Mouse (Mus musculus) cortical plate, adult 2 months (tissue): ENCODE results near the gene Frrs1l. TPM values are rescaled to one million over a fixed set of nuclear protein-coding genes. Genes with fewer than 3 reads are reported as not detected.

ENCODE experiments used
- H3K27ac ChIP-seq: fragments of 200-500 bp; 2 replicates; pipeline ENCODE4 v1.5.1; 2012; ENCODE audit warnings: low read length, control low read depth, inconsistent platforms; ENCODE audit not compliant: insufficient read depth
- H3K4me1 ChIP-seq: fragments of 200-500 bp; 2 replicates; pipeline ENCODE4 v1.6.1; 2011; ENCODE audit warnings: low read length; ENCODE audit not compliant: control insufficient read depth, insufficient read depth
- H3K4me3 ChIP-seq: fragments of 200-500 bp; 2 replicates; pipeline ENCODE4 v1.5.1; 2011; ENCODE audit warnings: mild to moderate bottlenecking, low read length, control low read depth; ENCODE audit not compliant: insufficient read depth
- CTCF ChIP-seq: fragments of 200-500 bp; IDR thresholded peaks from 2 replicates; pipeline ENCODE4 v1.5.1; 2011; ENCODE audit warnings: mild to moderate bottlenecking, control low read depth, low read length; ENCODE audit not compliant: insufficient read depth; ENCODE audit errors: extremely low read depth
- POLR2A ChIP-seq: fragments of 200-500 bp; IDR thresholded peaks from 2 replicates; pipeline ENCODE4 v1.6.1; 2011; ENCODE audit warnings: mild to moderate bottlenecking, low read length, control low read depth; ENCODE audit not compliant: insufficient read depth; ENCODE audit errors: extremely low read depth
- polyA plus RNA-seq: library from polyadenylated mRNA; depleted of rRNA; stranded (reverse); fragments of >200 nt; gene quantifications from 2 replicates; pipeline ENCODE4 v1.2.3, GENCODE M21; 2012

Gene Frrs1l
- polyA plus RNA-seq, 1 experiment, result 91.8 TPM

DNA sequence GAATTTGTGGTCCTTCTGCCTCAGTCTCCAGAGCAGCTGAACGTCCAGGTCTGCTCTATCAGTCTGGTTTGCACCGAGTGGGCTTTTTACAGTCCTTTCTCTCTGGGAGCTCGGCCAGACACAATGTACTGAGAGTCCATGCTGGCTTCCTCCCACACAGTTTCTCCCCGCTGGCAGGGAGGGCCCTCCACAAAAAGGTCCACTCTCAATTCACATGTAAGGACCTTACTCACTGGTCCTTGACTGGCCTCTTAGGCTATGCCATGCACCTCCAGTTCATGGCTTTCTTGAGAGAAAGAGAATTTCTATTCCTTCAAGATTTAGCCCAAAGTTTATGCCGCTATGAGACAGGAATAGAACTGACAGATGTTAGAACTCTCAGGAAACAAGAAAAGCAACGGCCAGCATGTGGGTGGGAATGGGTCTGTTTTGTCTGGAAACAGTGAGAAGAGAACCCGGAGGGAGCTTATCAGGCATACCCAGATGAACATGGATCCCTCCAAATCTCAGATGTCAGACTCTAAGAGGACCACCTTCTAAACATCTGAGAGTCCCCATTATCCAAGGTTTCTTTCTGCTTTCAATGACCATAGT, 24.5 kb downstream of the Frrs1l start:
- H3K4me1 ChIP-seq, result peaks cover 5% of the 10 kb centered on the region; the same call in 1 of the 2 replicates
- TF ChIP-seq CTCF, result no peak
- no peak for TF ChIP-seq POLR2A
- H3K4me3 ChIP-seq, result no peak overlapping the region
- H3K27ac ChIP-seq, result no peak overlapping the region

DNA sequence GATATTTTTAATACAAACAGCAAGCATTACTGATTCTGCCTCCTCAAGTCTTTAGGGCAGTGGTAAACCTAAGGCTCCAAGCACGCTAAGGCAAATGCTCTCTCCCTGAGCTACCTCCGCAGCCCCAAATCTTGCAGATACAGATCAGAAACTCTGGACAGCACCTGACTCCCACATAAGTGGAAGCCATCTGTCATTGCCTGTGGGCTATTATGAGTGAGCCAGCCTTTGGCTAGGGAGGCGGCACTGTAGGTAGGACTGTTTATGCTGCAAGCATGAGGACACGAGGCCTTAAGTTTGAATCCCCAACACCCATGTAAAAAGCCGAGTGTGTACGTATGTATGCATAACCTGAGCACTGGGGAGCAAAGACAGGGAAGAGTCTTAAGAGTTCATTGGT, 26.5 kb downstream of the Frrs1l start:
- Histone ChIP-seq H3K27ac (no peak overlapping the region), H3K4me1 (peaks cover 5% of the 10 kb centered on the region; the same call in 1 of the 2 replicates), H3K4me3 (no peak overlapping the region)
- TF ChIP-seq CTCF (no peak), POLR2A (no peak)

DNA sequence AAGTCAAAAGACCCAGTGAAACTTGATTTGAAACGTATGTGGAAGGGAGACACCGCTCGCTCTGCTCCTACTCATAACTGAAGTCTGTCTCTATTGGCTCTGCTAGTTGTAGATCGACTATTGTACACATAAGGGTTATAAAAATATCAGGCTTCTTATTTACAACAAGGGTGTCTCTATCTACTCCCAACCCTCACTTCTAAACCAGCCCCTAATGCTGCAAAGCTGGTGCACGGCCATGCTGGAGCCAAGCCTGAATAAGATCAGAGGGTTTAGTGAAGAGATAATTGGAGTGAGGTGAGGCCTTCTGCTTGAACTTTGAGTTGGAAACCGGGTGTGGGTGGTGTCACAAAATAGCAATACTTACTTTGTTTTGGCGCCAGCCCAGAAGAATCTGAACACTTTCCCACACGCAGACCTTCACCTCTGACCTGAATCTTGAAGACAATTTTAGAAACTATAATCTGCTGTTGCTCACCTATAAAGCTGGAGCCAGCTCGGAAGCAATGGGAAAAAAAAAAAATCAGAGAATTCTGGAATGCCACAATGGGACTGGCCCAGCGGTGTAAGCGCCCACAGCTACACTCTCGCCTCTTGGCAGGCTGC, 28.8 kb downstream of the Frrs1l start:
- H3K27ac ChIP-seq, result no peak overlapping the region
- no peak overlapping the region for H3K4me3 ChIP-seq
- TF ChIP-seq POLR2A (no peak), CTCF (no peak)
- H3K4me1 ChIP-seq, result peaks cover 3% of the 10 kb centered on the region; the same call in 1 of the 2 replicates

DNA sequence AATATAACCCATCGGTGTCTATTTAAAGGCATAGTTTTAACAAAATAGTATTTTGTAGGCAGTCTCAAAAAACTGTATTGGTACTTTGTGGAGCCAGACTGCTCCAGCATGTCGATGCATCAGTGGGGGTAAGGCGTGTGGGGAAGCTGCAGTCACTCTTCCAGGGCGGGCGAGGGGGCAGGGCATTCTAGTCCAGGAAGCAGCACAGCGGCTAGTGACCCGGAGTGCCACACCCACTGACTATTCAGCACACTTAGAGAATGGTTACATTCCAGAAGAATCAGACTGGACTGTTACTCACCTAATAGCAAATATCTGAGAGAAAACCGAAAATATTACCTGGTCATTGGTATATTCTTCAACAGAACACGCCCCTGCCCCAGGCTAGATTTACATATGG, 32.7 kb downstream of the Frrs1l start:
- TF ChIP-seq CTCF (no peak), POLR2A (no peak)
- Histone ChIP-seq H3K4me1 (peaks cover 1% of the 10 kb centered on the region; the same call in 1 of the 2 replicates), H3K4me3 (no peak overlapping the region), H3K27ac (no peak overlapping the region)

DNA sequence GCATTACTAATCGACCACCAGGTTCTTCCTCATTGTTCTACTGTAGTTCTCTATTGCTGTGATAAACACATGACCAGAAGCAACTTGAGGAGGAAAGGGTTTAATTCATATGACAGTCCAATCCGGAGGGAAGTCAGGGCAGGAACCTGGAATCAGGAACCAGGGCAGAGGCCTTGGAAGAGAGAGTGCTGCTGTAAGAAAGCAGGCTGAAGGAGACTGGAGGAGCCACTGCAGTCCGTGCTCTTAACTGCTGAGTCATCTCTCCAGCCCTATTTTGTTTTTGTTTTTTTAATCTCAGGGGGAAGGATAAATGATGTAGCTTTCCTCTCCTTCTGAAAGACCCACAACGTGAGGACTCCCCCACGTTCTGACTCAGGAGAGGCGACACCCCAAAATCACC, 37.0 kb downstream of the Frrs1l start:
- Histone ChIP-seq H3K4me1 (no peaks in the 10 kb centered on the region), H3K27ac (no peak overlapping the region), H3K4me3 (no peak overlapping the region)
- TF ChIP-seq CTCF (no peak), POLR2A (no peak)

DNA sequence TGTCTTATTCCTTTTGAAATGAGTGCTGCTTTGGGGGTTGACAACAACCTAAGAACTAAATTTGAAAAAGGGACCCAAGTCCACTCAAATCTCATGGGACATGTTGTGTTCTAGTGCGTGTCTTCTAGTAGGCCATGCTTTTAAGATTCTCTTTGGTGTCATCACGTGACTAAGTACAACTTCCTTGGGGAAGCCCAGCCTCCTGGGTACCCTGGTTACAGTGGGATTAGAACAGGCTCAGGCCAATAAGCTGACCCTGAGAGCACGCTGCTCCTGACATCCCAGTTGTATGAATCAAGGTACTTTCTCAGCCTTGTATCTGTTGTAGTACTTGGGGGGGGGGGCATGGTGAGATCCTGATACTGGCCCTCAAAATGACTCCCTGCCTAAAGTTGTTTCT, 38.5 kb downstream of the Frrs1l start:
- TF ChIP-seq POLR2A (no peak), CTCF (no peak)
- no peaks in the 10 kb centered on the region for H3K4me1 ChIP-seq
- no peak overlapping the region for H3K4me3 ChIP-seq
- no peak overlapping the region for H3K27ac ChIP-seq

DNA sequence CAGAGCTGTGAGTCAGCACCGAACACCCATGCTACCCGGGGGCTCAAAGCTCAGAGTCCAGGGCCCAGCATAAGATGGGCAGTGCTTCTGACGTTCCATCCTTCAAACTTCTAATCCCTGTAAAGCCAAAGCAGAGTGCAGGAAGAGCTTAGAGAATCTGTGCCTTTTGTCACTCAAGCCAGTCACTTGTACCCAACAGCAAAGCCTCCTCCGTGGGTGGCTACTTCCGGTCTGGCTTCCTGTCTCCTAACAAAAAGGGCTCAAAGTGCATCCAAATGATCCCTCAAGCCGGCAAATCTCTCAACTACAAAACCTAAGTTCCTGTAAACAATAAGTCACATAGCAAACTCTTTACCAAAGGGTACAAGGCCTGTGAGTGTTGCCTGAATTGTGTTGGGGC, 40.7 kb downstream of the Frrs1l start:
- H3K27ac ChIP-seq, result no peak overlapping the region
- no peak for TF ChIP-seq CTCF
- no peak for TF ChIP-seq POLR2A

DNA sequence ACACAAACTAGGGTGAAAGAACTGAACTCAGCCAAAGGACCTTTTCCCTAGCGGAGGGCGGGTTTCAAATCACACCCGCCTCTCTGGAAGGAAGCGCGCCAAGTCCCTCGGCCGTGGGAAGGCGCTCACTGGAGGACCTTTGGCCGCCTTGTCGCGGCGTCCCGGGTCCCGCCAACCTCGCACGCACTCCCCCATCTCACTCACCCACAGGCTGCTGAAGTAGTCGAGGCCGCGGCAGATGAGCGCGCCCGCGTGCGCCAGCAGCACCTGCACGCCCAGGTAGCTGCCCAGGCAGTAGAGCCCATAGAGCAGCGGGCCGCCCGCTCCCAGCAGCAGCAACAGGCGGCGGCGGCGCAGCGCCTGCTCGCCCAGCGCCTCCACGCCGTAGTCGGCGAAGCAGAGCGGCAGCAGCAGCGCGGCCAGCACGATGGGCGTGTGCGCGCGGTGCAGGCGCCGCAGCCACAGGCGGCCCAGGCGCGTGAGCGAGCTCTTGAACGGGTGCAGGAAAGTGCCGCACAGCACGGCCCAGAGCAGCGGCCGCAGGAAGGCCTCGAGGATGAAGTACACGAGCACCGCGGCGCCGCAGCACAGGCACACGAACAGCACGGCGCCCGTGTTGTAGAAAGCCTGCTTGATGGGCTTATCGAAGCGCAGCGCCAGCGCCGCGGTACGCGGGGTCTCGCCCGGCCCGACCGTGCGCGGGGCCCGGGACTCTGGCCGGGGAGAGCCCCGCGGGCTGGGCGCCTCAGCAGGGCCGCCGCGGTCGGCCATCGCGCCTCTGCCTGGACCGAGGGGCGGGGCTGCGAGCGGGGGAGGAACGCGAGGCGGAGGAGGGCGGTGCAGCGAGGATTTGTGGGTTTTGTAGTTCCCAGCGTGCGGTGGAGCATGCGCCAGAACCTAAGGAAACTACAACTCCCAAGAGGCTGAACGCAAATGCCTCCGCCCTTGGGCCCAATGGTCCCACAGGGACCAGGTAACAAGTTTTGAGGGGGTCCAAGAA, 43.2 kb downstream of the Frrs1l start, which contains the start of gene Tmem245:
Gene Tmem245, minus strand, starts transcription at position 797 of the 1,000 bp plus-strand sequence.
- Histone ChIP-seq H3K4me3 (peak within 1 kb of the TSS; percentile 53), H3K27ac (peak within 1 kb of the TSS; percentile 70), H3K4me1 (peaks cover 12% of the 10 kb centered on the region)
- TF ChIP-seq CTCF (no peak), POLR2A (peak; percentile 31; the same call in 1 of the 2 replicates)

More for the DNA sequence above, 40.7 kb downstream of the Frrs1l start:
- H3K4me3 ChIP-seq, result no peak overlapping the region
- peaks cover 2% of the 10 kb centered on the region for H3K4me1 ChIP-seq

DNA sequence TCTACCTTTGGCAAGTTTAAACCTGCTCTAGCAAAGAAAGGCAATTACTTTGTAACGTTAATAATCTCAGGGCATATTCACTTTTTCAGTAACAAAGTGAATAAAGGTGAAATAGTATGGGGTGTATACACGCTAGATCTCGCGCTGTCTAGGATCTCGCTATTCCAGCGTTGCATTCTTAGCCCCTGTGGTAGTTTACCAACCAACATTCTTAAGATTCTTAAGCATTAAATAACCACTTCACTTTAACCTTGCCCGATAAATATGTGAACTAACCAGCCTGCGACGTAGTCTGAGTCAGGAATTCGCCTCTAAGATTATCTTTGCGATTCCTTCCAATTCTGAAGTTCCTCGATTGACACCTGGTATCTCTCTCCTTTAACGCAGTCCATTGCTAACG, 44.0 kb downstream of the Frrs1l start:
- TF ChIP-seq POLR2A (no peak), CTCF (no peak)
- H3K27ac ChIP-seq, result no peak overlapping the region
- peaks cover 12% of the 10 kb centered on the region for H3K4me1 ChIP-seq
- peak overlapping the region; percentile 53 for H3K4me3 ChIP-seq

DNA sequence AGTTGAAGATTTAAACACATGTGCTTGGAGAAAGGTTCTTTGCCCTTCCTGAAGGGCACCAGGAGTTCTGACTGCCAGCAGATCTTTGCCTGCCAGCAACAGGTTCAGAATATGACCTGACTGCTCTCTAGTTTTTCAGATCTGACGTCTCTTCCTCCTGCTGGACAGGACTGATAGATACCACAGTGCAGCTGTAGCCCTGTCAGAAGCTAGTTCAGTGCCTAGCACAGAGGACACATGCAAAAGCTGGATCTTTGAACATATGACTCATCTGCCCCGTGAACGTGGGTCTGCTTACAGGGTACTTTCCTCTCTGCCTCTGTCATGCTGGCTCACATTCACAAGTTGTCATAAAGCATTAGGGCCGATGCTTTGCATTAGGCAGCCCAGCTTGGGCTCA, 45.9 kb downstream of the Frrs1l start:
- Histone ChIP-seq H3K27ac (no peak overlapping the region), H3K4me3 (no peak overlapping the region), H3K4me1 (peaks cover 15% of the 10 kb centered on the region)
- TF ChIP-seq POLR2A (no peak), CTCF (no peak)
